ENCODE assay signal across 7 mouse cellular contexts in the genomic region with DNA sequence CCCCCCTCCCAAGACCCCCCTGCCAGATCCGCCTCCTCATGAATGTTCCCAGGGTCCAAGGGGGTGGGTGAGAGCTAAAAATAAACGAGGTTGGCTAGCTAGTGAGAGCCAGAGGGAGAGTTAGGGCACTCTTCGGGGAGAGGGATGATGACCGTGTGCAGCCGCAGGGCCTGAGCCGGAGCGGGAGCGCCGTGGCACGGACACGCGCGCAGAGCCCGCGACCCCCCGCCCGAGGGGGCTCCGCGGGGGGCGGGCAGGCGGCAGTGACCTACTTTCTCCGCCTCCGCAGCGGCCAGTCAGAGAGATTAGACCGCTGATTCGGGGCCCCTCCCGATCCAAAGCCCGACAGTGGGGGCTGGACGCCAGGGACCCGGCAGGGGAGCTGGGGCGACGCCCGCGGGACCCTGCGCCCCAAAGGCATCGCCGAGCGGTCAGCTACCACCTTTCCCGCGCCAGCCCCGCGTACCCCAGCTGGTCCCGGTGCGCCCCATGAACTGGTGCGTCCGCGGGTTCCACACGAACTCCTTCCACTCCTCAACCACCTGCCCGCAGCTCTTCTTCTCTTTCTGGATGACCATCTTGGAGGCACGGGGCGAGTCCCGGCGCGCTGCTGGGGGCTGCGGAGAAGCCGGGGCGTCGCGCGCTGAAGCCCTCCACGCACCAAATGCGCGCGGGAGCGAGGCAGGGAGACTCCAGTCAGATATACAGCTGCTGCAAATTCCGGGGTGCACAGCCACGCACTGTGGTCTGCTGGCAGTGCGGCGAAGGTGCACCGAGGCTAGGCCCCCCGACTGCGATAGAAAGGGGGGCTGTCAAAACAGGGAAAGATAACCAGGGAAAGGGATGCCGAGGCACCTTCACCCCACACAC. TPM values are rescaled to one million over a fixed set of nuclear protein-coding genes. Genes with fewer than 3 reads are reported as not detected.
DNase-seq lines count a peak whose midpoint lies in the region; ATAC-seq and TF ChIP-seq lines count a peak whose summit lies in the region.

No protein-coding gene starts in this region.

- under 1% methylated on average over 66 of the region's 73 CpGs for WGBS in kidney, postnatal 0 days
- WGBS in midbrain, embryonic 10.5 days, result under 1% methylated on average over 73 of the region's 73 CpGs
- under 1% methylated on average over 54 of the region's 73 CpGs for WGBS in stomach, postnatal 0 days

- TF ChIP-seq CTCF in kidney, postnatal 0 days (IDR thresholded peaks at IDR 0.05; ENCODE audit: low read depth), result no peak
- TF ChIP-seq CTCF in stomach, postnatal 0 days (IDR thresholded peaks at IDR 0.05; ENCODE audit: low read depth), result no peak

- no peak for TF ChIP-seq EP300 in stomach, postnatal 0 days (optimal IDR thresholded peaks at IDR 0.05)

- peak overlapping the region; percentile 57 for H3K9ac ChIP-seq in kidney, postnatal 0 days (ENCODE audit: low read depth, low read length)
- H3K9ac ChIP-seq in stomach, postnatal 0 days (ENCODE audit: low read length), result peak overlapping the region; percentile 67

- H3K4me1 ChIP-seq in kidney, postnatal 0 days (replicated peaks; ENCODE audit: insufficient read depth, low read length), result peaks cover 13% of the 10 kb centered on the region; the same call in 1 of the 2 replicates
- H3K4me1 ChIP-seq in midbrain, embryonic 10.5 days, result peaks cover 33% of the 10 kb centered on the region
- H3K4me1 ChIP-seq in stomach, postnatal 0 days (replicated peaks; ENCODE audit: control insufficient read depth, insufficient read depth), result no peaks in the 10 kb centered on the region; the same call in 1 of the 2 replicates

- no peaks in the 10 kb centered on the region for H3K27me3 ChIP-seq in kidney, postnatal 0 days (ENCODE audit: insufficient read depth, low read length)
- H3K27me3 ChIP-seq in midbrain, embryonic 10.5 days (ENCODE audit: low read depth, poor library complexity, severe bottlenecking), result peaks cover 38% of the 10 kb centered on the region
- H3K27me3 ChIP-seq in stomach, postnatal 0 days (ENCODE audit: control insufficient read depth, insufficient read depth, low read length), result no peaks in the 10 kb centered on the region

- H3K36me3 ChIP-seq in kidney, postnatal 0 days (ENCODE audit: insufficient read depth, low read length), result no peaks in the 10 kb centered on the region
- 0 out of 2 replicates have a peak, but pooled peaks cover 4% of the 10 kb centered on the region for H3K36me3 ChIP-seq in midbrain, embryonic 10.5 days
- no peaks in the 10 kb centered on the region for H3K36me3 ChIP-seq in stomach, postnatal 0 days (ENCODE audit: control insufficient read depth, insufficient read depth, low read length)

- DNase-seq in spleen, postnatal 4 days (ENCODE audit: low spot score in 2 of 2), result peak; percentile 36 to 76
- DNase-seq in spleen, adult 12 weeks (ENCODE audit: low spot score), result no peak
- DNase-seq in cerebellum, adult 8-10 months, result peak; percentile 85
- peak; percentile 31 for DNase-seq in gastrocnemius, postnatal 14 days
- peak; percentile 62 for DNase-seq in kidney, postnatal 0 days (ENCODE audit: low spot score)
- DNase-seq in midbrain, embryonic 10.5 days (ENCODE audit: low spot score), result peak; percentile 47
- no peak for DNase-seq in stomach, postnatal 0 days (ENCODE audit: low spot score)

- no peaks in the 10 kb centered on the region for H3K9me3 ChIP-seq in kidney, postnatal 0 days (replicated peaks; ENCODE audit: low read length)
- no peaks in the 10 kb centered on the region for H3K9me3 ChIP-seq in midbrain, embryonic 10.5 days (replicated peaks)
- H3K9me3 ChIP-seq in stomach, postnatal 0 days (ENCODE audit: control insufficient read depth, low read length), result no peaks in the 10 kb centered on the region

- ATAC-seq in kidney, postnatal 0 days (replicated peaks; ENCODE audit: low FRiP score, low read depth), result peak; percentile 16; the same call in 1 of the 2 replicates
- peak; percentile 43 for ATAC-seq in stomach, postnatal 0 days (ENCODE audit: low FRiP score, low TSS enrichment)

- H3K27ac ChIP-seq in kidney, postnatal 0 days, result peak overlapping the region; percentile 60; the same call in 1 of the 2 replicates
- H3K27ac ChIP-seq in midbrain, embryonic 10.5 days (replicated peaks), result peak overlapping the region; percentile 83
- peak overlapping the region; percentile 42 for H3K27ac ChIP-seq in stomach, postnatal 0 days (replicated peaks)

- H3K4me2 ChIP-seq in kidney, postnatal 0 days (ENCODE audit: low read length), result peak overlapping the region; percentile 78
- H3K4me2 ChIP-seq in stomach, postnatal 0 days (replicated peaks; ENCODE audit: low read depth), result peak overlapping the region; percentile 74

- intact Hi-C loops in gastrocnemius, postnatal 14 days (cut with DNase I; ENCODE audit: low total_unique reads), result no loop called here

- peak overlapping the region; percentile 43 for H3K4me3 ChIP-seq in kidney, postnatal 0 days (replicated peaks; ENCODE audit: low read depth, low read length)
- peak overlapping the region; percentile 71 for H3K4me3 ChIP-seq in midbrain, embryonic 10.5 days
- peak overlapping the region; percentile 51 for H3K4me3 ChIP-seq in stomach, postnatal 0 days (ENCODE audit: low read depth, low read length)

RNA-seq across cellular contexts. Expression of a gene that starts 0.7 kb away (rescaled TPM):
- 100 to 1,000 TPM; 384 to 403 TPM for total RNA-seq in gastrocnemius, postnatal 14 days (2021)
- polyA plus RNA-seq in kidney, postnatal 0 days (2015; fragmentation: Nextera tagmentation; extraction: Ambion mirVana), result 13.7 and 16.3 TPM in 2 replicates
- polyA plus RNA-seq in midbrain, embryonic 10.5 days (2016; fragmentation: Nextera tagmentation; extraction: Ambion mirVana), result 6.0 and 8.6 TPM in 2 replicates
- 5.3 and 7.2 TPM in 2 replicates for polyA plus RNA-seq in stomach, postnatal 0 days (2015; fragmentation: Nextera tagmentation; extraction: Ambion mirVana)

RNA-seq across cellular contexts. Expression of a gene that starts 12.7 kb away (rescaled TPM):
- under 1 TPM; 0.38 to 0.47 TPM for total RNA-seq in gastrocnemius, postnatal 14 days (2021)
- polyA plus RNA-seq in kidney, postnatal 0 days (2015; fragmentation: Nextera tagmentation; extraction: Ambion mirVana), result 0.13 TPM in 1 of 2 replicates, not detected in the other
- not detected in 2 replicates for polyA plus RNA-seq in midbrain, embryonic 10.5 days (2016; fragmentation: Nextera tagmentation; extraction: Ambion mirVana)
- polyA plus RNA-seq in stomach, postnatal 0 days (2015; fragmentation: Nextera tagmentation; extraction: Ambion mirVana), result not detected in 2 replicates

RNA-seq across cellular contexts. Expression of a gene that starts 16.8 kb away (rescaled TPM):
- 1 to 10 TPM; 4.9 to 5.0 TPM for total RNA-seq in gastrocnemius, postnatal 14 days (2021)
- 27.6 and 31.3 TPM in 2 replicates for polyA plus RNA-seq in kidney, postnatal 0 days (2015; fragmentation: Nextera tagmentation; extraction: Ambion mirVana)
- 16.1 and 20.6 TPM in 2 replicates for polyA plus RNA-seq in midbrain, embryonic 10.5 days (2016; fragmentation: Nextera tagmentation; extraction: Ambion mirVana)
- polyA plus RNA-seq in stomach, postnatal 0 days (2015; fragmentation: Nextera tagmentation; extraction: Ambion mirVana), result 14.4 and 15.5 TPM in 2 replicates

RNA-seq across cellular contexts. Expression of a gene that starts 24.9 kb away (rescaled TPM):
- total RNA-seq in gastrocnemius, postnatal 14 days (2021), result 10 to 100 TPM; 15.2 to 22.7 TPM
- polyA plus RNA-seq in kidney, postnatal 0 days (2015; fragmentation: Nextera tagmentation; extraction: Ambion mirVana), result 117 and 121 TPM in 2 replicates
- 148 and 166 TPM in 2 replicates for polyA plus RNA-seq in midbrain, embryonic 10.5 days (2016; fragmentation: Nextera tagmentation; extraction: Ambion mirVana)
- 45.0 and 51.4 TPM in 2 replicates for polyA plus RNA-seq in stomach, postnatal 0 days (2015; fragmentation: Nextera tagmentation; extraction: Ambion mirVana)

RNA-seq across cellular contexts. Expression of a gene that starts 25.0 kb away (rescaled TPM):
- total RNA-seq in gastrocnemius, postnatal 14 days (2021), result 1 to 10 TPM; 3.5 to 4.0 TPM
- 17.9 and 19.4 TPM in 2 replicates for polyA plus RNA-seq in kidney, postnatal 0 days (2015; fragmentation: Nextera tagmentation; extraction: Ambion mirVana)
- polyA plus RNA-seq in midbrain, embryonic 10.5 days (2016; fragmentation: Nextera tagmentation; extraction: Ambion mirVana), result 45.0 and 50.7 TPM in 2 replicates
- polyA plus RNA-seq in stomach, postnatal 0 days (2015; fragmentation: Nextera tagmentation; extraction: Ambion mirVana), result 8.7 and 9.0 TPM in 2 replicates

Comparison
In these comparisons a context has a peak if more than half of its experiments do, and no peak if none do; other contexts are left out.
1. DNase-seq: peak in spleen, postnatal 4 days (2 of 2), cerebellum, adult 8-10 months (single experiment), gastrocnemius, postnatal 14 days (single experiment), kidney, postnatal 0 days (single experiment) and midbrain, embryonic 10.5 days (single experiment); none in spleen, adult 12 weeks (single experiment) and stomach, postnatal 0 days (single experiment).
2. Peak in every context shown above with its lines, with median percentiles within 50 percentile points of each other: H3K27ac ChIP-seq and H3K4me3 ChIP-seq.